Mouse (Mus musculus) spleen, embryonic (tissue): ENCODE measurements around the gene Cacna2d1.

Experiments used
- CTCF ChIA-PET: fragments of 350-600 bp; sonication (Branson Sonifier 250); formaldehyde crosslinking; loops from one replicate; lab custom pipeline; 2022; lab: Charles Lee

The Cacna2d1 gene

GRCm38 (mm10) chr5:16265385-16265784 is 330.9 kb downstream of the Cacna2d1 start:
- CTCF ChIA-PET: no interaction called here

GRCm38 (mm10) chr5:16277058-16277457 is 342.6 kb downstream of the Cacna2d1 start:
- CTCF ChIA-PET: no interaction called here

- CTCF ChIA-PET: no interaction called here
These were observed 346.7 kb downstream of the Cacna2d1 start for GRCm38 (mm10) chr5:16281229-16281628.

- CTCF ChIA-PET: interaction anchor here (0.6 to 0.7 kb wide), 2 partner anchors 15 to 54 kb away, joined by 3 to 4 read pairs; no protein-coding TSS in a partner anchor
These were observed 358.7 kb downstream of the Cacna2d1 start for GRCm38 (mm10) chr5:16293223-16293622.

GRCm38 (mm10) chr5:16293825-16294224 is 359.3 kb downstream of the Cacna2d1 start:
- CTCF ChIA-PET: no interaction called here

GRCm38 (mm10) chr5:16294708-16295107 is 360.2 kb downstream of the Cacna2d1 start:
- CTCF ChIA-PET: no interaction called here

GRCm38 (mm10) chr5:16297170-16297771 is 362.8 kb downstream of the Cacna2d1 start:
- CTCF ChIA-PET: no interaction called here

GRCm38 (mm10) chr5:16299631-16300030 is 365.1 kb downstream of the Cacna2d1 start:
- CTCF ChIA-PET: no interaction called here

GRCm38 (mm10) chr5:16309168-16310006 is 374.9 kb downstream of the Cacna2d1 start:
- CTCF ChIA-PET: no interaction called here

GRCm38 (mm10) chr5:16314242-16314641 is 379.8 kb downstream of the Cacna2d1 start:
- CTCF ChIA-PET: no interaction called here

GRCm38 (mm10) chr5:16315983-16316390 is 381.5 kb downstream of the Cacna2d1 start:
- CTCF ChIA-PET: no interaction called here

- CTCF ChIA-PET: no interaction called here
These were observed 383.3 kb downstream of the Cacna2d1 start for GRCm38 (mm10) chr5:16317680-16318242.

- CTCF ChIA-PET: no interaction called here
These were observed 392.1 kb downstream of the Cacna2d1 start for GRCm38 (mm10) chr5:16326610-16327009.

GRCm38 (mm10) chr5:16345393-16345792 is 410.9 kb downstream of the Cacna2d1 start:
- CTCF ChIA-PET: no interaction called here

- CTCF ChIA-PET: no interaction called here
These were observed 421.3 kb downstream of the Cacna2d1 start for GRCm38 (mm10) chr5:16355816-16356215.

- CTCF ChIA-PET: no interaction called here
These were observed 423.2 kb downstream of the Cacna2d1 start for GRCm38 (mm10) chr5:16357709-16358108.

GRCm38 (mm10) chr5:16362076-16362475 is 427.6 kb downstream of the Cacna2d1 start:
- CTCF ChIA-PET: no interaction called here

- CTCF ChIA-PET: no interaction called here
These were observed 428.7 kb downstream of the Cacna2d1 start for GRCm38 (mm10) chr5:16363171-16363570.

GRCm38 (mm10) chr5:16370706-16371105 is 436.2 kb downstream of the Cacna2d1 start:
- CTCF ChIA-PET: no interaction called here

- CTCF ChIA-PET: no interaction called here
These were observed 439.5 kb downstream of the Cacna2d1 start for GRCm38 (mm10) chr5:16373966-16374365.

GRCm38 (mm10) chr5:16376329-16376908 is 441.9 kb downstream of the Cacna2d1 start:
- CTCF ChIA-PET: interaction anchor here (0.7 kb wide), 1 partner anchor 474 kb away, joined by 3 read pairs; no protein-coding TSS in a partner anchor

- CTCF ChIA-PET: no interaction called here
These were observed 475.5 kb downstream of the Cacna2d1 start for GRCm38 (mm10) chr5:16410011-16410410.
